Mouse (Mus musculus) gonadal fat pad, adult 2 months (tissue): ENCODE results near the gene Arhgef7. TPM values are rescaled to one million over a fixed set of nuclear protein-coding genes. Genes with fewer than 3 reads are reported as not detected.

Experiments
- DNase-seq: peaks from one replicate; pipeline ENCODE4 v3.0.0-alpha.2; 2012; ENCODE audit warnings: low read depth
- polyA plus RNA-seq: library from polyadenylated mRNA; depleted of rRNA; stranded (reverse); fragments of >200 nt; gene quantifications from 2 replicates; pipeline ENCODE4 v1.2.3, GENCODE M21; 2012

Arhgef7 gene
- polyA plus RNA-seq, 1 experiment, result 24.5 TPM

DNA sequence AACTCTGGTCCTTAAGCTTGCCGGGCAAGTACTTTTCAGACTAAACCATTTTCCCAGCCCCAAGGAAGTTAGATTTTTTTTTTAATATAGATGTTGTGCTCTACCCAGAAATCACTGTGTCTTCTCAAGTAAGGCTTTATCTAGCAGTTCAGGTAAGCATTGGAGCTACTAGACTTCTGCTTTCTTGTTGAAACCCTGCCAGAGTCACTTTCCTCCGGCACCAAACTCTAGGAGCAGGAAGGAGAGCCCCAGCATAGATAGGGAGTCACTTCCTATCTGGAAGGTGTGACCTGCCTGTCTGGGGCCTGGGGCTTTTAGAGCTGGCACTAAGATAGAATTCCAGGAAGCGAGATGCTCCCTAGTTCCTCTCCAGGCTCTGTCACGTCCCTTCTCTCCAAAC, 10.3 kb upstream of the Arhgef7 start:
- no peak for DNase-seq

- DNase-seq, result no peak
These were observed 259 bp upstream of the Arhgef7 start for GRCm38 (mm10) chr8:11727273-11727650.

- DNase-seq, result no peak
These were observed 1.2 kb downstream of the Arhgef7 start for GRCm38 (mm10) chr8:11728482-11729295.

- DNase-seq, result no peak
These were observed 2.9 kb downstream of the Arhgef7 start for GRCm38 (mm10) chr8:11730271-11730940.

GRCm38 (mm10) chr8:11735672-11736235, 8.2 kb downstream of the Arhgef7 start:
- DNase-seq, result no peak

- DNase-seq, result no peak
These were observed 9.6 kb downstream of the Arhgef7 start for GRCm38 (mm10) chr8:11737096-11737495.

- no peak for DNase-seq
These were observed 11.6 kb downstream of the Arhgef7 start for GRCm38 (mm10) chr8:11739082-11739481.

DNA sequence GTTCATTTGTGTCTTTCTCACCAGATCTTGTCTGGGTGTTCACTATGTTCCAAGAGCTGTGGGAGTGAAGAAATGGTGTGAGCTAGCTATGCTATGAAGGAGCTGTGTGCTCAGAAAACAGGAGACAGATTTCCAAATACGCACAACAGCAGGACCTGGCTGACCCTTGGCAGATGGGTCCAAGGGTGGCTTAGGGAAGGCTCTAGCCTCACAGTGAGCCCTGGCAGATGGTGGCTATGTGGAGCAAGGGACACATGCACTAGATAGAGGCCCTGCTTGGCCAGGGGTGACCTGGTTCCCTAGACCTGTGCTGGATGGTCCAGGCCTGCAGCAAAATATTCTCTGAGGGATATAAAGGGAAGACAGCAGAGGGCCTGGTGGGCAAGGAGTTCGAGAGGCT, 13.3 kb downstream of the Arhgef7 start:
- DNase-seq, result no peak

DNA sequence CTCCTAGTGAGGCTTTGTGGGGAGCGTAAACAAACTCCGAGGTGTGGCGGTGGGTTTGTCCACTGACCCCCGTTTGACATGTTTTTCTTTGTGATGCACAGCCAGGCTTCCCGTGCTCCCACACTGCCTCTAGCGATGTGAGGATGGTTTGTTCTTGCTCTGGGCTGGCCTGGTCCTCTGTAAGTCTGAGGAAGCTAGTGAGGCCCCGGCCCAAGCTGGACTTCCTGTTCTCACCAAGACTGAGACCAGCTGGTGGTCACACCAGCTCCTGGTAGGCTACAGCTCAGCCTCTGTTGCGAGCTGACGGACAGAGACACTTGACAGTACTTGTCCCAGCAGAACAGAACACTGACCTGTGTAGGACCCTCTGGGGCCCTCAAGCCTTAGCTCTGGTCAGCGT, 16.1 kb downstream of the Arhgef7 start:
- no peak for DNase-seq

DNA sequence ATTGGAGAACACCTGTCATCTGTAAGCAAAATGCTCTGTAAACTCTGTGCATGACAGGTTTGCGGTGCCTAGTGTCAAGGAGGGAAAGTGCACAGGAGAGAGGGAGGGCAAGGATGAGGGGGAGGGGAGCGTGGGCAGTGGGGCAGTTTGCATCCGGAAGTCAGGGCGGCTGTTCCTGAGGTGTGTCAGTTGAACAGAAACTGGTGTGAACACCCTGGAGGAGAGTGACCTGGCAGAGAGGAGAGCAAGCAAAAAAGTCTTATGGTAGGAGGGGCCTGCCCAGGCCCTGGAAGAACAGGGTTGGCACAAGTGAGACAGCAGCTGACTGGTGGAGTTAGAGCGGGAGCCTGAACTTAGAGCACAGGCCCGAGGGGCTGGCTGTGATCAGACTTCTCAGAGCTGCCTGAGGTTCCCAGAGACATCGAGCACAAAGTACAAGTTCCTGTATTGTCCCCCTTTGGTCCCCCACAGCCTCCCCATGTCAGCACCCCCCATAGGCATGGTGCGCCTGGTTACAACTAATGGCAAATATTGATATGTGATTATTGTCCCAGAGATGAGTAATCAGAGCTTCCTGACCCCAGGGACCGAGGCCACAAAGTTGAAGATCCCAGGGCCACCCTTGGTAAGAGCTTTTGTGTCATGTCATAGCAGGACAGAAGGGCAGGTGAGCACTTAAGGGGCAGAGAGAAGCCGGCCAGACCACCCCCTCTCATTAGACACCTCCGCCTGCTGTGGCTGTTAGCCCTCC, 19.5 kb downstream of the Arhgef7 start:
- DNase-seq, result no peak

- no peak for DNase-seq
These were observed 22.0 kb downstream of the Arhgef7 start for GRCm38 (mm10) chr8:11749472-11749871.

DNA sequence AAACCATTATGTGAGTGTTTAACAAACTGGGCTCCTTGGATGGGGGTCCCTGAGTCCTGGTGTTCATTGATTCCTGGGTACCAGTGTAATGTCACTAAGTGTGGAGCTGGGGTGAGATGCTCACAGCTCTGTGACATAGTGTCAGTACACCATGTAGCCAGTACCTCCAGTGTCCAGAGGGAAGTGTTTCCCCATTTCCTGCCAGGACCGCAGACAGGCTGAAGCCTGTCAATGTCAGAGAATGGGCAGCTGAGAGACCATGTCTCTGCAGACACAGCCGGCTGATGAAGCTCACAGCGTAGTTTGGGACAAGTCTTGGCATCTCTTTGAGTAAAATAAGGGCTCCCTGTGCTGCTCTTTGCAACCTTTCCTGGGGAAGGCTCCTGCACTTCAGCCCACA, 24.8 kb downstream of the Arhgef7 start:
- DNase-seq, result no peak

- no peak for DNase-seq
These were observed 25.8 kb downstream of the Arhgef7 start for GRCm38 (mm10) chr8:11753155-11753941.

- DNase-seq, result no peak
These were observed 27.2 kb downstream of the Arhgef7 start for GRCm38 (mm10) chr8:11754723-11755122.

- DNase-seq, result no peak
These were observed 28.4 kb downstream of the Arhgef7 start for GRCm38 (mm10) chr8:11755873-11756272.

- DNase-seq, result no peak
These were observed 30.3 kb downstream of the Arhgef7 start for GRCm38 (mm10) chr8:11757568-11758481.

- no peak for DNase-seq
These were observed 31.2 kb downstream of the Arhgef7 start for GRCm38 (mm10) chr8:11758482-11759281.

DNA sequence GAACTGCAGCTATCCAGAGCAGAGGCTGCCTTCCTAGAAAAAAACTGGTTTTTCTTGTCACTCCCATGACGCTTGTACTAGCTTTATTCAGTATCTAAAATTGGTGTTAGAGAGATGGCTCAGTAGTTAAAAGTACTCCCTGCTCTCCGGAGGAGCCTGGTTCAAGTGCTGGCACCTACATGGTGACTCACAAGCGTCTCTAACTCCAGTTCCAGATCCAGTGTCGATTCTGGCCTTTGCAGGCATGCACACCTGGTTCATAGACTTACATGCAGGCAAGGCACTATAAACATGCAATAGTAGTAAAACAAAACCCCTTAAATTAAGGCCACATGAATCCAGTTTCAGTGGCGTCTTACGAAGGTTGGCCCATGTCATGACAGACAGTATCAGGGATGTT, 34.0 kb downstream of the Arhgef7 start:
- DNase-seq, result no peak

DNA sequence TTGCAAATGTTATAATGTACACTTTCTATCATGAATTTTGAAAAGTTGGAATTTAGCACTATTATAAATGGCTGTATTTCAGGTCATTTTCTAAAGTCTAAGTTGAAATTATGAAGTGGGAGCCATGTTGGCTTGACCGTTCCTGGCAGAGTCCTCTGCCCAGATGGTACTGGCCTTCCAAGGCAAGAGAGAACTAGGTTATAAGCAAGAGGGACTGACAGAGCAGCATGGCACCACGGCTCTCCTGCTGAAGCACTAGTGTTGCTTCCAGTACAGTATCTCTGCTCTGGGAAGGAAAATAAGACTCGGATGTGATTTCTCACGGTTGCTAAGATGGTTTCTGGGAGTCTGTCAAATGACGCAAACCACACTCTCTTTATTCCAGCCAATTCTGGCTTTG, 34.5 kb downstream of the Arhgef7 start:
- DNase-seq, result no peak

- DNase-seq, result no peak
These were observed 35.3 kb downstream of the Arhgef7 start for GRCm38 (mm10) chr8:11762821-11763220.
